Mouse (Mus musculus) urinary bladder, postnatal 36 days (tissue): ENCODE results near the gene 4930433I11Rik.
"Not testable (repeated sequence)": the region's sequence is repeated elsewhere in the genome, so short reads cannot be mapped to it uniquely, and the experiment has no call there.

Source experiments
- DNase-seq, 2 experiments: peaks; one replicate each; pipeline ENCODE4 v3.0.0; 2022; ENCODE audit warnings: low spot score in 2 of 2, mixed read lengths in 1 of 2

4930433I11Rik gene

DNA sequence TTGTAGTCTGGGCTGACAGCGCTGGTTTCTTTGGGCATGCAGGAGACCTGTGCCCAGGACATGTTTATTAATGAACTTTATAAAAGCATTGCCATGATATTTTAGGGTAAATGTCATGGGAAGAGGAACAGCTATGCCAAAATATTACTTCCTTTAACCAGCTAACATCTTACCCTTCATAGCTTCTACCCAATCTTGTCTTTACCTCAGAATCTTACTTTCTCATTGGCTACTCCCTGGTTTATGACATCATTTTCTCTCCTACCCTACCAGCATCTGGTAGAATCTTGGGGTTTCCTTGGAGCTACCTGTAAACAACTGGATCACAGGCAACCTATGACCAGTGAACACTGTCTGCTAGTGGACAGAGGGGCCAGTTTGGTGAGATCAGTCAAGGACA, at the start of gene 4930433I11Rik:
TSS of gene 4930433I11Rik (plus strand) at position 301 of the 400 bp plus-strand sequence.
- DNase-seq, result no peak

DNA sequence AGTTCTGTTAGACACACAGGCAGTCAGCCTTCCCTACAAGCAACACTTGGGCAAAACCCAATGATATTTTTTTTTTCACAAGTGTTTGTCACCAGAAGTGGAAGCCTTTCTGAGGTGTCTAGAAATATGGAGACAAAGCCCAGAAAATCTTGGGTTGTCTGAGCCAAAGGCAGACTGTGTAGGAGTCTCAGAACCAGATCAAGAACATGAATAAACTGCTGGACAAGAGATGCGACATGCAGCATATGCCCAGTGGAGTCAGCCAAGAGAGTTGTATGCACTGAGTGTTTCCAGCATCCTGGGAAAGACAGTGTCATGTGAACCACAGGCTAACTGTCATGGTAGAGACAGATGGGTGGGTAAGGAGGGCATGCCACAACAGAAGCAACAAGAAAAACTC, 48.0 kb upstream of the 4930433I11Rik start:
- DNase-seq, result no peak

DNA sequence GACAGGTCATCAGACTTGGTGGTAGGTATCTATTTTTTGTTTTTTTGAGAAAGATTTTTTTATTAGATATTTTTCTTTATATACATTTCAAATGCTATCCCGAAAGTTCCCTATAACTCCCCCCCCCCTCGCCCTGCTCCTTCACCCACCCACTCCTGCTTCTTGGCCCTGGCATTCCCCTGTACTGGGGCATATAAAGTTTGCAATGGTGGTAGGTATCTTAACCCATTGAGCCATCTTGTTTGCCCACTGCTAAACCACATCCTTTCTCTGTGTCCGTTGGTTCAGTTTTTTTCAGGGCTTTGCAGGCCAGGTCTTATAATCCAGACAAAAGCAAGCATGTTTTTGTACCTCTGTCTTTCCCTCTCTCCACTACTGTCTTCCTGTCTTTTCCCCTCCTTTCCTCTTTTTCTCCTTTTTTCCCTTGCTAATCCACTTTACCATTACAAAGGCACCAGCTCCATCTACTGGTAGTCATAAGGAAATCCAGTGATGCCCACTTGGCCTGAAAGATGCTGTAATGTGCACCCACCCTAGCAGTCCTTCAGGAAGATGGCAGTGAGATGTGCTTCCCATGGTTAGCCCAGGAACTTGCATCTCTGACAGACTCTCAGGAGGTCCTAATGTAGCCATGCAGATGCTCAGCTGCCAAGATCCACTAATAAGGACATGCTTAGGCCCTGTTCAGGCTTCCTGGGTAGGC, 45.0 kb upstream of the 4930433I11Rik start:
- no peak for DNase-seq

DNA sequence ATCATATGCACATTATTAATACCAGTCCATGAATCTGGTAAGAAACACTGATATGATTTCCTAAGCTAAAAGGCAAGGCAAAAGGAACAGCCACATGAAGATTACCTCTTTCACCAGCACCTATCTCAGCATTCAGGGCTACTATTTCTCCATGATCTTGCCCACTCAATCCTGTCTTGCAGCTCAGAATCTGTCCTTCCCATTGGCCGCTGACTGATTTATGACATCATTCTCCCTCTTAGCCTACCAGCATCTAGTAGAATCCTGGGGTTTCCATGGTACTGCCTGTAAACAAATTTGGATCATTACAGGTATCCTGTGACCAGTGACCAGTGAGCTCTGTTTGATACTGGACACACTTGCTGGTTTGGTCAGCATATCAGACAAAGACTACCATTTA, 45.1 kb downstream of the 4930433I11Rik start, which contains the start of gene Gm4884:
TSS of gene Gm4884 (plus strand) at position 301 of the 400 bp plus-strand sequence.
- DNase-seq, result not testable (repeated sequence)

DNA sequence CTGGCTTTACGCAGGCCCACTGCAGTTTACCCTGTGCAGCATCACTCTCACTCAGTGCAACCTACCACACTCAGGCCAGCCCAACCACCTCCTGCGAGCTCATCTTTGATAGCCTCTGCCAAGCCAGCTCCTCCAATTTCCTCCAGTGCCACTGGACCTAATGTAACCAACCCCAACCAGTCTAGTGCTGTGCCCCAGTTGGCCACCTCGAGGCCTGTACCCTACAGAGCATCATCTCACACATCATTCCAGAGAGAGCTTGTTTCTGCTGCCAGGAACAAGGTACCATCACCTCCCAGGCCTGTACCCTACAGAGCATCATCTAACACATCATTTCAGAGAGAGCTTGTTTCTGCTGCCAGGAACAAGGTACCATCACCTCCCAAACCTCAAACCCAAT, 56.7 kb downstream of the 4930433I11Rik start:
- DNase-seq, result not testable (repeated sequence)
